Mouse (Mus musculus): Measurements from ENCODE around the gene Rbm6. TPM values are rescaled to one million over a fixed set of nuclear protein-coding genes. Genes with fewer than 3 reads are reported as not detected.

Rbm6 gene
- polyA plus RNA-seq, 1 experiment from 2014 or later: 87.6 TPM

DNA sequence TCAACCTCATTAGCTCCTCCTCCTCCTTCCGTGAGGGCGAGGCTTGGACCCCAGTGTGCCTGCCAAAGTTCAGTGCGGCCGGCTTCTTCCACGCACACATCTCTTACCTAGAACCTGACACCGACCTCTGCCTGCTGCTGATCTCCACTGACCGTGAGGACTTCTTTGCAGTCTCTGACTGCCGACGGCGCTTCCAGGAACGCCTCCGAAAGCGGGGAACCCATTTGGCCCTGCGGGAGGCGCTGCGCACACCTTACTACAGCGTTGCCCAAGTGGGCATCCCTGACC lies 28.5 kb upstream of the Rbm6 start:
- WGBS: 6% methylated on average over 17 of the region's 17 CpGs
- H3K27me3 ChIP-seq (ENCODE audit: insufficient read depth, poor library complexity, severe bottlenecking): peaks cover 55% of the 10 kb centered on the region
- H3K27ac ChIP-seq: peak overlapping the region; percentile 64
- peak overlapping the region; percentile 56 for H3K4me3 ChIP-seq
- H3K4me1 ChIP-seq (replicated peaks): peaks cover 26% of the 10 kb centered on the region
- H3K36me3 ChIP-seq: peaks cover 16% of the 10 kb centered on the region
- no peaks in the 10 kb centered on the region for H3K9me3 ChIP-seq
- no peak for DNase-seq (ENCODE audit: low spot score)

GRCm38 (mm10) chr9:107900840-107901626 lies 28.0 kb upstream of the Rbm6 start:
- peak overlapping the region; percentile 64 for H3K27ac ChIP-seq

GRCm38 (mm10) chr9:107899855-107900254 lies 26.8 kb upstream of the Rbm6 start:
- Histone ChIP-seq H3K4me1 (replicated peaks) (peaks cover 20% of the 10 kb centered on the region), H3K4me3 (no peak overlapping the region), H3K9me3 (no peaks in the 10 kb centered on the region), H3K27ac (no peak overlapping the region), H3K36me3 (peaks cover 16% of the 10 kb centered on the region), H3K27me3 (ENCODE audit: insufficient read depth, poor library complexity, severe bottlenecking) (peaks cover 48% of the 10 kb centered on the region)
- DNase-seq (ENCODE audit: low spot score): no peak
- 69% methylated on average over 12 of the region's 12 CpGs for WGBS

More at GRCm38 (mm10) chr9:107900840-107901626, 28.0 kb upstream of the Rbm6 start:
- no peaks in the 10 kb centered on the region for H3K9me3 ChIP-seq
- H3K36me3 ChIP-seq: peaks cover 16% of the 10 kb centered on the region
- DNase-seq (ENCODE audit: low spot score): peak; percentile 83
- peak overlapping the region; percentile 56 for H3K4me3 ChIP-seq
- peaks cover 51% of the 10 kb centered on the region for H3K27me3 ChIP-seq (ENCODE audit: insufficient read depth, poor library complexity, severe bottlenecking)
- peaks cover 21% of the 10 kb centered on the region for H3K4me1 ChIP-seq (replicated peaks)
- WGBS: 3% methylated on average over 44 of the region's 44 CpGs

GRCm38 (mm10) chr9:107898563-107898962 lies 25.5 kb upstream of the Rbm6 start:
- WGBS: 89% methylated on average over 10 of the region's 10 CpGs
- DNase-seq (ENCODE audit: low spot score): no peak
- Histone ChIP-seq H3K27ac (no peak overlapping the region), H3K9me3 (no peaks in the 10 kb centered on the region), H3K4me3 (no peak overlapping the region), H3K4me1 (replicated peaks) (peaks cover 20% of the 10 kb centered on the region), H3K27me3 (ENCODE audit: insufficient read depth, poor library complexity, severe bottlenecking) (peaks cover 46% of the 10 kb centered on the region), H3K36me3 (peaks cover 16% of the 10 kb centered on the region)

- DNase-seq (ENCODE audit: low spot score): no peak
- H3K36me3 ChIP-seq: no peaks in the 10 kb centered on the region
Measured at GRCm38 (mm10) chr9:107891023-107891422, 18.0 kb upstream of the Rbm6 start.

DNA sequence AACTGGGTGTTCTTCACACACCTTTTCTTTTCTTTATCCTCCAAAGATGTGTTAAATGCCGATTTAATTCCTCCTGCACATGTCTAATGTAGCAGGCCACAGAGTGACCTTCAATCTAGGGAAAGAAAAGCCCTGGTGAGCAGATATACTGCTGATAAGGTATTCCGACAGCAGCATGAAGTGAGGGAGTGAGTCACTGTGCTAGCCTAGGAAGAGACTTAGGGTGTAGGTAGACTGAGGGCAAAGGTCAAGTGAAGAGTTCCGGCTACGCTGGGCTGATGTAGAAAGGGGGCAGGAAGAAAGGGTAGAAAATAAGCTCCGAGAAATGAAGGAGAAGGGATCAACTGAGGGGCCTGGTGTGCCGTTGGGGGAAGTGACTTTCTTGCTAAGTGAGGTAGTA lies 17.2 kb upstream of the Rbm6 start:
- DNase-seq (ENCODE audit: low spot score): no peak
- H3K27ac ChIP-seq: no peak overlapping the region
- no peaks in the 10 kb centered on the region for H3K36me3 ChIP-seq
- WGBS: 88% methylated on average over 6 of the region's 6 CpGs
- peaks cover 13% of the 10 kb centered on the region for H3K4me1 ChIP-seq (replicated peaks)
- H3K27me3 ChIP-seq (ENCODE audit: insufficient read depth, poor library complexity, severe bottlenecking): peaks cover 16% of the 10 kb centered on the region
- H3K9me3 ChIP-seq: no peaks in the 10 kb centered on the region
- H3K4me3 ChIP-seq: no peak overlapping the region

More at GRCm38 (mm10) chr9:107891023-107891422, 18.0 kb upstream of the Rbm6 start:
- no peak overlapping the region for H3K27ac ChIP-seq
- peaks cover 13% of the 10 kb centered on the region for H3K4me1 ChIP-seq (replicated peaks)
- H3K27me3 ChIP-seq (ENCODE audit: insufficient read depth, poor library complexity, severe bottlenecking): peaks cover 14% of the 10 kb centered on the region
- no peaks in the 10 kb centered on the region for H3K9me3 ChIP-seq
- WGBS: 97% methylated on average over 1 of the region's 1 CpGs
- H3K4me3 ChIP-seq: no peak overlapping the region

GRCm38 (mm10) chr9:107888267-107888850 lies 15.3 kb upstream of the Rbm6 start:
- DNase-seq (ENCODE audit: low spot score): no peak
- Histone ChIP-seq H3K27ac (peak overlapping the region; percentile 88), H3K27me3 (ENCODE audit: insufficient read depth, poor library complexity, severe bottlenecking) (peaks cover 16% of the 10 kb centered on the region), H3K4me3 (peak overlapping the region; percentile 65), H3K36me3 (no peaks in the 10 kb centered on the region), H3K9me3 (no peaks in the 10 kb centered on the region), H3K4me1 (replicated peaks) (peaks cover 13% of the 10 kb centered on the region)
- under 1% methylated on average over 18 of the region's 18 CpGs for WGBS

GRCm38 (mm10) chr9:107887804-107888266 lies 14.8 kb upstream of the Rbm6 start, which contains the start of gene Mon1a:
Mon1a (plus strand) TSS chr9:107888151.
- peak; percentile 85 for DNase-seq (ENCODE audit: low spot score)
- Histone ChIP-seq H3K27ac (peak within 1 kb of the TSS; percentile 88), H3K4me1 (replicated peaks) (peaks cover 13% of the 10 kb centered on the region), H3K36me3 (no peaks in the 10 kb centered on the region), H3K9me3 (no peaks in the 10 kb centered on the region), H3K27me3 (ENCODE audit: insufficient read depth, poor library complexity, severe bottlenecking) (peaks cover 16% of the 10 kb centered on the region), H3K4me3 (peak within 1 kb of the TSS; percentile 65)
- under 1% methylated on average over 28 of the region's 28 CpGs for WGBS

DNA sequence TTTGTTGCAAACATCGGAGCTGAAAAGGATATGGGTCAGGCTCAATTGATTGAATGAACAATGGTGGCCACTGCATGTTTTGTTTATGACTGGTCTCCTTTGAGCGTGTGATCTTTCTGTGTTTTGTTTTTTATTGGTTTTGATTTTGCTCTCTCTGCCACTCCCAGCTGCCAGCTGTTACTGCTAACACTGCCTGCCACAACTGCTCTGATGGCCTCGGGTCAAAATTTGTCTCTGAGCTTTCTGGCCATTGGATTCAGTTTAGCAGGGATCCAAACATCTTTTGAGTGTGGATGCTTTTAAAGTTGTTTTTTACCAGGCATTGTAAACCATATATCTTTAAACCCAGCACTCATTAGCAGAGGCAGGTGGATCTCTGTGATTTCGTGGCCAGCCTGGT lies 7.4 kb upstream of the Rbm6 start:
- Histone ChIP-seq H3K36me3 (no peaks in the 10 kb centered on the region), H3K4me3 (no peak overlapping the region), H3K9me3 (no peaks in the 10 kb centered on the region), H3K27ac (no peak overlapping the region), H3K27me3 (ENCODE audit: insufficient read depth, poor library complexity, severe bottlenecking) (no peaks in the 10 kb centered on the region), H3K4me1 (replicated peaks) (no peaks in the 10 kb centered on the region)
- DNase-seq (ENCODE audit: low spot score): no peak
- WGBS: 79% methylated on average over 4 of the region's 4 CpGs

- DNase-seq (ENCODE audit: low spot score): peak; percentile 94
- peaks cover 16% of the 10 kb centered on the region for H3K4me1 ChIP-seq (replicated peaks)
- peak overlapping the region; percentile 97 for H3K27ac ChIP-seq
- H3K27me3 ChIP-seq (ENCODE audit: insufficient read depth, poor library complexity, severe bottlenecking): no peaks in the 10 kb centered on the region
- peaks cover 23% of the 10 kb centered on the region for H3K36me3 ChIP-seq
- H3K4me3 ChIP-seq: peak overlapping the region; percentile 92
- WGBS: under 1% methylated on average over 80 of the region's 80 CpGs
- H3K9me3 ChIP-seq: no peaks in the 10 kb centered on the region
Measured at GRCm38 (mm10) chr9:107872350-107873098, 513 bp downstream of the Rbm6 start.

- WGBS: 93% methylated on average over 2 of the region's 2 CpGs
- no peak overlapping the region for H3K27ac ChIP-seq
- peaks cover under 1% of the 10 kb centered on the region; the same call in 1 of the 2 replicates for H3K4me1 ChIP-seq (replicated peaks)
- no peaks in the 10 kb centered on the region for H3K9me3 ChIP-seq
- H3K36me3 ChIP-seq: peaks cover 57% of the 10 kb centered on the region
- no peaks in the 10 kb centered on the region for H3K27me3 ChIP-seq (ENCODE audit: insufficient read depth, poor library complexity, severe bottlenecking)
- H3K4me3 ChIP-seq: no peak overlapping the region
- DNase-seq (ENCODE audit: low spot score): no peak
Measured at GRCm38 (mm10) chr9:107866081-107866480, 7.0 kb downstream of the Rbm6 start.

DNA sequence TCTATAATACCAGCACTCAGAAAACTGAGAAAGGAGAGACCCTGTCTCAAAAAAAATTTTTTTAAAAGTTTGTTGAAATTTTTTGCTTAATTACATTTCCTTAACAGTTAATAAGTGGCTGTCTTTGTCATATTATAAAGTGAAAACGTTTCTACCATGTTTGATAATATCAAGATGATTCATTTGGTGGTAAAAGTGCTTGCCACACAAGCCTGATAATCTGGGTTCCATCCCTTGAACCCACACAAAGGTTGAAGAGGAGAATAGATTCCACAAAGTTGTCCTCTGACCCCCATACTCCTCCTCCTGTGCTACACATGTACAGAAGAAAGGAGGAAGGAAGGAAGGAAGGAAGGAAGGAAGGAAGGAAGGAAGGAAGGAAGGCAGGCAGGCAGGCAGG lies 8.5 kb downstream of the Rbm6 start:
- H3K27me3 ChIP-seq (ENCODE audit: insufficient read depth, poor library complexity, severe bottlenecking): no peaks in the 10 kb centered on the region
- WGBS: 80% methylated on average over 1 of the region's 1 CpGs
- H3K27ac ChIP-seq: no peak overlapping the region
- H3K36me3 ChIP-seq: peaks cover 59% of the 10 kb centered on the region
- no peak for DNase-seq (ENCODE audit: low spot score)
- no peaks in the 10 kb centered on the region for H3K9me3 ChIP-seq
- no peaks in the 10 kb centered on the region for H3K4me1 ChIP-seq (replicated peaks)
- no peak overlapping the region for H3K4me3 ChIP-seq

DNA sequence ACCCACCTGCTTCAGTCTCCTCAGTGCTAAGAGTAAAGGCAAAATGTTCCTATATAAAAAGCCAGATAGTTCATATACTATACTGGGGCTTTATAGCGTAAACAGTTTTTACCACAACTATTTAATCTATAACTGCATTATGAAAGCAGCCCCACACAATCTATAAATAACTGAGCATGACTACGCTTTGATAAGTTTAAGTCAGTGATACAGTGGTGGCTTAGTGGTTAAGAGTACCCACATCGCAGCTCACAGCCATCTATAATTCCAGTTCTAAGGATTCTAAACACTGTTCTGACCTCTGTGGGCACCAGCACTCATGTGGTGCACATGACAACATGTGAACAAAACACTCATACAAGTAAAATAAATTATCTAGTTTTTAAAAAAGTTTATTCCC lies 14.7 kb downstream of the Rbm6 start:
- H3K27ac ChIP-seq: no peak overlapping the region
- peaks cover 79% of the 10 kb centered on the region for H3K36me3 ChIP-seq
- H3K9me3 ChIP-seq: no peaks in the 10 kb centered on the region
- H3K4me1 ChIP-seq (replicated peaks): no peaks in the 10 kb centered on the region
- no peak overlapping the region for H3K4me3 ChIP-seq
- no peaks in the 10 kb centered on the region for H3K27me3 ChIP-seq (ENCODE audit: insufficient read depth, poor library complexity, severe bottlenecking)
- no peak for DNase-seq (ENCODE audit: low spot score)
- WGBS: 93% methylated on average over 3 of the region's 3 CpGs
